Mouse (Mus musculus): ENCODE data around the gene Arl4c. TPM values are rescaled to one million over a fixed set of nuclear protein-coding genes. Genes with fewer than 3 reads are reported as not detected.
A peak's percentile ranks its signal among the peaks of the same experiment; 100 is the strongest.
"Not testable (repeated sequence)": the region's sequence is repeated elsewhere in the genome, so short reads cannot be mapped to it uniquely, and the experiment has no call there.

Gene Arl4c
- total RNA-seq, 4 experiments from 2014 or later, result 3.5 to 6.6 (median 4.9) TPM

DNA sequence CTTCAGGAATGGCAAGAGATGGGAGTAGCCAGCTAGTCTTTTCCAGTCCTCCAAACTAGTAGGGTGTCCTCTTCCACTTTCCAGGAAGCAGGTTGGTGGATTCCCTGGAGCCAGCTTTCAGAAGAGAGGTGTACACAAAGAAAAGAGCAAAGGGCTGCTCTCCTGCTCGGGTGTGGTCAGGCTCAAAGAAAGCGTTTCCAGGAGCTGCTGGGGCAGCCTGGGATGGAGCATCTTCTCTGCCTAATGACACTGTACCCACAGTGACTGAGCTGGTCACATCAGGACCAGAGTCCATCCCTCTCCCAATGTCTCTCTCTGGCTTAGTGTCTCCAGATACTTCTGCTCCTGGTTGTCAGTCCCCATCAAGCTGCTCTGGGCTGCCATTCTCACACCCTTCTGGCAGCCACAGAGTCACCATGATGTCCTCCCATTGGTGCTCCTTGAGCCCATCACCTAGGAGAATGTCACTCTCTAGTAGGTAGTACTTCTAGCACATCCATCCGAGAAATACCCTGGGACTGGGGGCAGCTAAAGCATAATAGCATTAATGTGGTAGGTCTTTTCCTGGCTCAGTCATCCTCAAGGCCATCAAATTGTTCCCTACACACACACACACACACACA lies 46.4 kb downstream of the Arl4c start:
- DNase-seq (ENCODE audit: low spot score), result no peak

DNA sequence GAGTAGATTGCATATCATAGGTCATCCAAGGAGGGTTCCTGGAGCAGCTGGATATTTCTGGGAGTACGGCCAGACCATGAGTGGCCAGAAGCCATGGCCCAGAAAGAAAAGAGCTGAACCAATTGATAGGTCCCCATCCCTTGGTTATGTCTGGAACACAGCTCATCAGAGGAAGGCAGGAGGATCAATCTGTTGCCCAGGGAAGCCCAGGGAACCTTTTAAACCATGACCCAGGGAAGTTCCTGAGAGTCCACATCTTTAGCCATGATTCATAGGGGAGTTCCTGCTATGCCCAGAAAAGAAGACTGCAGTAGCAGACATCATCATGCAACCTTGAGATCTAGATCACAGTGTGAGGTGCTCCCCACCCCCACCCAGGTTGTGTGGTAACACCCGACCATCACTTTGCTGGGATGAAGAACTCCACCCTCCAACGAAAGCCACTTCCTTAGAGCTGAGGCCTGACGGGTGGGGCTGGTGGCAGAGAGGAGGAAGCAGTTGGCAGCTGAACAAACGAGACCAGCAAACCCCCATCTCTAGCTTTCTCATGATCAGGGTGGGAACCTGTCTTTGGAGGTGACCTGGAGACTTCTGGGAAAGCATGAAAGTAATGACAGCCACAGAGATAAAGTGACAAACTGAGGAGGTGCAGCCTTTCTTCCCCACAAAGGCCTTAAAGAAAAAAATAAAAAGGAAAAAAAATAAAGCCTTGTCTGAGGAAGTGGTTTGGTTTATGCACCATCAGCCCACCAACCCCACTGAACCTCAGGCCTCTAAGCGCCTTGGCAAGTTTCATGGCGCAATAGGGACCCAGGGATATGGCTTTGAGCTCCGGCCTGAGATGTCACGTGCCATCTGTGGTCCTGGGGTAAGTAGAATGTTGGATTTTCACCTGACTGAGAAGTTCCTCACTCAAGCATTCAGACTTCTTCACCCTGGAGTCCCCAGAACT lies 47.2 kb downstream of the Arl4c start:
- peak; percentile 46 for DNase-seq (ENCODE audit: low spot score)

DNA sequence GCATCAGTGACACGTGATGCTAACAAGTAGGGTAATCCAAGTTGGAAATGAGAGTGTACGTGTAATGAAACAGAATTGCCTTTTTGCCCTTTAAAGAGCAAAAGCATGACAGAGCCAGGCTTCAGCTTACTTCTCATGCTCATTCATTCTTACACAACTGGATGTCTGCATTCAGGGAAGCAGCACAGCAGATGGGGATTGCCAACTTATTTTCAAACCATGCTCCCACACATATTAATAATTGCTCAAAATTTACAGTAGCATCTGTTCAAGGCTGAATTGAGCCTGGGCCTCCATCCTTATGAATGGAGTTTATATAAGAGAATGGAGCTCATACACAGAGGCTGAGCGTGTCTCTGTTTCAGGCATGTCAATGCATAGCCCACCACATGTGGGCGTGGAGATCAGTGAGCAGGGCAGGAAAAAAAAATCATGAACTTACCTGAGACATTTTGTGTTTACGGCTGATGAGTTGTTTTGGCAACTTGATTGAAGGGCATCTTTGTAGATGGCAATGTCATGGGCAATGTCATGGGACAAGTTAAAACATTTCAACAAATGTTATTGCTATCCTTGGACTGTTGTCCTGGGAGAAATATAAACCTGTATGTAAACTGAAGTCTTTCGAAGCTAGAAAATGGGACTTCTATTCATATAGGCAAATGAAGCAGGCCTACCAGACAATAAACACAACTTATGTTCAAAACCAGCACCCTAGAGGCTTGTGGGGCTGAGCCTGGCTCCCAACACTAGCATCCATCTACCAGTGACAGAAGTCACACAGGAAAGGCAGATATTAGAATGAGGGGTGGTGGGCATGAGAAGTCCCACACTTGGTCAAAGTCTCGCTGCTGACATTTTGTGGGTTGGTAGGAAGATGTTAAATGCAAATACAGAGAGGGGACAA lies 48.2 kb downstream of the Arl4c start:
- DNase-seq (ENCODE audit: low spot score), result no peak

DNA sequence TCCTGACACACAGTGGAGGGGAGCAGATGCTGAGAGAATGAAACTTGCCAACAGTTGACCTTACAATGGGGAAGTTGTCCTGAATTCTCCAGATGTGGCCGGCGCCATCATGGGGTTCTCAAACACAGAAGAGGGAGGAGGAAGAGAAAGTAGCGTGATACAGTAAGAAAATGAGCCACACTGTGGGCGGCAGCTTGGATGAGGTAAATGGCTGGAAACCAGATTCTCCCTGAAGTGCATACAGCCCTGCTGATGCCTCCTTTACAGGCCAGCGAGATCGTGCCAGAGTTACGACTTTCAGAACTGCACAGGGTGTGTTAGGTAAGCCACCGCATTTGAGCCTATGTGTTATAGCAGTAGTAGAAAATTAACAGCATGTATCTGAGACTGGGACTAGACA lies 49.3 kb downstream of the Arl4c start:
- DNase-seq (ENCODE audit: low spot score), result peak; percentile 20

DNA sequence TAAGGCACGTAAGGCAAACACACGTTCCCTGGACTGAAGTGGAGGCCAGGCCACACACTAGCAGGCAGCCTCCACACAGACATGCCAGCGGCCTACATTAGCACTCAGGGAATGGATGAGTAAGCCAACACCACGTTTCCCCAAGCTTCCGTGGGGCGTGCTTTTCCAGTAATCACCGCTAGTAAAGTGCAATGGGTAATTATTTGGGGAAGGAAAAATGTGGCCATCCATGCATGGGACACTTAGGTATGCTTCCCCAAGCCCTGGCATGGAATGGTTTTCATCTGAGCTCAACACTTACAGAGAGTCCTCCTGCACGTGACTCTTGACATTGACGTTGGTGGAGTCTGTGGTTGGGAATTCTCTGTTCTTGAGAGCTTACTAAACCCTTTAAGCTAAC lies 50.4 kb downstream of the Arl4c start:
- DNase-seq (ENCODE audit: low spot score), result no peak

DNA sequence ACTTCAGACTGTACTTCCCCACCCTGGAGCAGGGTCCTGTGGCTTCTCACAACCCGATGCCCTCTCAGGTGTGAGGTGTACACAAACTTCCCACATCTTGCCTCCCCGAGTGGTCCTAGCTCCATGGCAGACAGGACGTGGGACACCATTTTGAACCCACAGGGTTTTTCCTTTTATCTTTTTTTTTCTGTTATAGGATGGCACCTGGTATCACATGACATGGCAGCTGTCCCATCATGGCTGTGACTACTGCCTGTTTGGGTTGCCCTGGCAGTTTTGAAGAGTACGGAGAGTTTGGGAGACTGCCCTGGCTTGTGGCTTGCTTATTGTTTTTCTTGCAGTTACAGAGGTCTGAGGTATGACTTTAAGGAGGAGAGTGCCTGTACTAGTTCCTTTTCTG lies 53.3 kb downstream of the Arl4c start:
- no peak for DNase-seq (ENCODE audit: low spot score)

DNA sequence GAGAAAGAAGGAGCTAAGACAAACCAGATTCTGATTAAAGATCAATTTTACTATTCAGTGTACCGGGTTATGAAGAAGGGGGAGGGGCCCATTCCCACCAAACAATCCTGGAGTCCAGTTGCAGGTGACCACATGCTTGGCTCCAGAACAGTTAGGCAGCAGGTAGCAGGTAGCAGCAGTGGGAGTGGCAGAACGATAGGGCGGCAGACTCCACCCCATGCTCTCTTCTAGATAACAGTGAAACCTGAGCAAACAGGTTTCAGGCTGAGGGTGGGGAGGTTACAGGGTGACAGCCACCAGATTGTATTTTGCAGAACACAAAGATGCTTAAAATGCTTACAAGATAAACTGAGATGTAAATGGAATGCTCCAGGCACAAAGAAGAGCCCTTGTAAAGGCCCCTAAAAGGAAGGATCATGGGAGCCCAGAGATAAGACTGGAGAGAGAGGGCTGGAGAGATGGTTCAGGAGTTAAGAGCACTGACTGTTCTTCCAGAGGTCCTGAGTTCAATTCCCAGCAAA lies 56.4 kb downstream of the Arl4c start:
- DNase-seq (ENCODE audit: low spot score), result no peak

DNA sequence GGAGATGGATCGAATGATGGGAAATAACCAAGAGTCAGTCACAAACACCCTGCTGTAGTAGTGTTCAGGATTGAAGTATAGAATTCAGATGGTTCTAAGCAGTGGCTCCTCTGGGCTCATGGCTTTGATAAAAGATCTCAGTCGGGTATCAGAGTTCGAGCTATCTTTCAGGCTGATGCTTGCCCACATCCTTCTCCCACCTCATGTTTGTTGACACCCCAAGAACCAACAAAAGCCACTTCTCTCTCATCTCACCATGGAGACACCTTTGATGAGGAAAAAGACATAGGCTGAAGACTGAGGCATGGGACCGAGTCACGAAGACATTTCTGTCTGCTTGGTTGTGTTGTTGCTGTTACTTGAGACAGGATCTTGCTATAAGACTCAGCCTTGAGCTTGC lies 57.6 kb downstream of the Arl4c start:
- DNase-seq (ENCODE audit: low spot score), result no peak

DNA sequence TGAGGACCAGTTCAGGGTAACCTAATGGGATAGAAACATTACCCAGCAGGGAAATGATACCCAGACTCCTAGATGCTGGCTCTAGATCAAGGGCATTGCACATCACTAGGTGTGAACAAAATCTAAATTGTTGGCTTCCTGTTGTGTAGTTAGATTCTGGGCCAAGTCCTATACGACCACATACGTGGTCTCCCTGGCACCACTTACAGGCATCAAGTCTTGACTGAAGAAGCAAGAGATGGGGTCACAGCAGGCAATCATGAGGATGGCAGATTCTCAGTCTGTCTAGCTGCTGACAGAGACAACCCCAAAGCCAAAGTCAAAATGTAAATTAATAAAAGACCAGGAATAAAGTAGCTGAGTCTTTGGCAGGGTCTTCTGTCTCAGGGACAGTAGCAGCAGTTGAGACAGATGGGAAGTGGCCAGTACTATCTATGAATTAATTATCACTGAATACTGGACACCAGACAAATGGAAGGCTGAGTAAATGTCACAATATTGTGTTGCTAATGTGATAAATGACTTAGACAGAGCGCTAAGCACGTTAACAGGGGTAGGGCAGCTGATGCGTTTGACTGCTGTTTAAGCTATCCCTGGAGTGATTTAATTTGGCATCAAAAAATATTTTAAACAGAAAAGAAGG lies 58.7 kb downstream of the Arl4c start:
- DNase-seq (ENCODE audit: low spot score), result no peak

DNA sequence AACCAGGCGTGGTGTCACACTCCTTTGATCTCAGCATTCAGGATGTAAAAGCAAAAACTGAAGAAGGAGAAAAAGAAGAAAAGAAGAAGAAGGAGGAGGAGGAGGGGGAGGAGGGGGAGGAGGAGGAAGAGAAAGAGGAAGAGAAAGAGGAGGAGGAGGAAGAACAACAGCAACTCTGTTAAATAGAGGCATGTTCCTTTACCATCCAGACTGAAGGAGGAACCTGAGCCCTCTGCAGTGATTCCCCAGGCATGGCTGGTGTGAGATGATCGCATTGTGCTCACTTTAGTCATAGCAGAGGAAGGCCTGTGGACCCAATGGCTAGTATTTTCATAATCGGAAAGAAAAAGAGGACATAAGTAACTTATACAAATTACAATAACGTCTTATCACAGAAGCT lies 59.3 kb downstream of the Arl4c start:
- DNase-seq (ENCODE audit: low spot score), result no peak

DNA sequence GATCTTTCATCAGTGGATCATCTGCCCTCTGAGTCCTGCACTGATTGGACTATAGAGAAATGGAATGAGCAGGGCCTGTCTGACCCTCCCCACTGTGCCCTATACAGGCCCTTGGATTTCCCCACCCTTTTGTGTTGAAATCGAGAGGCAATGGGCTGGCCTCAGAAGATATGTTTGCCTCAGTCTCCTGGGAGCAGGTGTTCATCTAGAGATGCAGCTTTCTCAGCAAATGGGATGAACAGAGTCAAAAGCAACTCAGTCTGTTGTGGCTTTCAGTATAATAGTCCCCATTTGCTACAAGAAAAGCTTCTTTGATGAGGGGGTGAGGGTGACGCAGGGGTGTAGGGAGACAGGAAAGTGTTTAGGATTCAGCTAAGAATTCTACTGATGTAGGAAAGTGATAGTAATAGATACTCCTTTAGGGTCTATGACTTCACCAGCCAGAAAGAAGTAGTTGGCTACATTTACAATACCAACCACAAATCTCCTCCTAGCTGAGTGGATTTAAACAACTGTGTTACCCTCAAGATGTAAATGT lies 60.3 kb downstream of the Arl4c start:
- no peak for DNase-seq (ENCODE audit: low spot score)

DNA sequence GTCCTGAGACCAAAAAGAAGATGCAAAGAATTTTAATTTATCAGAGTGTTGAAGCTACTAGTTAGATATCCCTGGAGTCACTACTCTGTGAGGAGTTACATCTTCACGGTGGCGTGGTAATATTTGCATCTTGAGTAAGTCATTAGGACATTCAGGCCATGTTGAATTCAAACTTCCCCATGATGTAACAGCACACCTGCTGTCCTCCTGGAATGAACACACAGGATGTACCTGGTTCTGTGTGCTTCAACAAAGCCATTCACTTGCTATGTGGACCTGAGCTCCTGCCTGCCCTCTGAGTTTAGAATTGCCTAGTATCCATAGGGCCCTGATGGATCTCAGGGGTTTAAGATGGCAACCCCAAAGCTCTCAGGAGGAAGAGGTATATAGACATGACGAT lies 60.8 kb downstream of the Arl4c start:
- no peak for DNase-seq (ENCODE audit: low spot score)

DNA sequence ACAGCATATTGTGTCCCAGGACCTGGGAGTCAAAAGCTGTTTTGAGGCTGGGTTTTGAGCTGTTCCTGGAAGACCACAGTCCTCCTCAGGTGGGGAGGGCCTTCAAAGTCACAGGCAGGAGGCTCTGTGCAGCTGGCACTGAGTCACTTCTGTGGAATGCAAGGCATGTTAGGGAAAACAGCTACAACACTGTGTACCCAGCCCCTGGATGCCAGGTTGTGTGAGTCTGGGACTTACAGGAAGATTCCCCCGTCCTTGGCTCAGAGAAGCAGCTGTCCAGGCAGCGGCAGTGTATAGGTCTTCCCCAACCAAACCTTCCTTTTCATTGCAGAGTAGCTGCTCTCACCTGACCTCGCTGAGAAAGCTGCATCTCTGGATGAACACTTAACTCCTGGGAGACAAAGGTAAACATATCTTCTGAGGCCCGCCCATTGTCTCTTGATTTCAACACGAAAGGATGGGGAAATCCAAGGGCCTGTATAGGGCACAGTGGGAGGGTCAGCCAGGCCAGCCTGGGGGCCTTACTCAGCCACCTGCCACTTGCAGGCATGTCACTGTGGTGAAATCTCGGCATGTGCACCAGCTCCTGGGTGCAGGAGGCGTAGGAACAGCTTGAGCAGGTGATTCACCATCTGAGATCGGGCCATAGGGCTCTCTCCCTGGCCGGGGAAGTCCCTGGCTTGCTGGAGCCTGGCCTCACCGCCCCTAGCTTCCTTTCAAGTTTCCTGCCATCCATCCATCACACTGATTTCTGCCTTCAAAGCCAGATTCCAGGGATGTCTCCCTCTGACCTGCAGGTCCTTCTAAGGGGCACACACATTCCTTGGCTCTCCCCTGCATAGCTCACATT lies 62.4 kb downstream of the Arl4c start:
- DNase-seq (ENCODE audit: low spot score), result no peak

DNA sequence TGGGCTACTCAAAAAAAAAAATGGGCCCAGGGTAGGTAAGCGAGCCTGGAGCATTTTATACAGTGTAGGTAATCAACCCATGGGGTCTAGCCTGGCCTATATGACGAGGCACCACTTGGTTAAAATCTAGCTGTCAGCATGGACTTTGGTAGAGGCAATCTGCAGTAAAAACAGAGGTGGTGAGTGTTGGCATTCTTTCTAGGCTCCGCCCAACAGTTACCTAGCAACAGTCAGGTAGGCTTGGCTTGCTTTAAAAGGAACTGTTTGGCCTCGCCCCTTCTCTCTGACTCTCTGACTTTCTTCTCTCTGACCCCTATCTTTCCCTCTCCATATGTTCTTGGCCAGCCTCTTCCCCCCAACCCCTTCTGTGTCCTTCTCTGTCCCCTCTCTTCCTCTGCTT lies 63.4 kb downstream of the Arl4c start:
- DNase-seq (ENCODE audit: low spot score), result no peak

DNA sequence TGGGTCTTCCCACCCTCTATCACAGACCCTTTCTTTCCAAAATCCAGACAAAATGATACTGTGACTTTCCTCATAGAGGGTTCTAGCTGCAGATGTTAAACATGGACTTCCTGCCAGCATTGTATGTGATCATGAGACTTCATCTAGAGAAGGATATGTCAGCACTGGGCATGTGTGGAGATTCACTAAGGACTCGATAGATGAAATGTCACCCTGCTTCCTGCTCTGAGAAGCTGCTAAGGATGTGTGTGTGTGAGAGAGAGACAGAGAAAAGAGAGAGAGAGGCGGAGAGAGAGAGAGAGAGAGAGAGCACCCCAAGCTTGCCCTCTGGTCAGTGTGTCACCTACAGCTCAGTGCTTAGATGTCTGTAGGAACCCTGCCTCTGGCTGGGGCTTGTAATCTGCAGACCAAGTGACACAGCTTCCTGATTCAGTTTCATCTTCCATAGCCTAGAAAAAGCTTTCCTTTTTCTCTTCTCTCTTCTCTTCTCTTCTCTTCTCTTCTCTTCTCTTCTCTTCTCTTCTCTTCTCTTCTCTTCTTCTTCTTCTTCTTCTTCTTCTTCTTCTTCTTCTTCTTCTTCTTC lies 65.4 kb downstream of the Arl4c start:
- DNase-seq (ENCODE audit: low spot score), result not testable (repeated sequence)

DNA sequence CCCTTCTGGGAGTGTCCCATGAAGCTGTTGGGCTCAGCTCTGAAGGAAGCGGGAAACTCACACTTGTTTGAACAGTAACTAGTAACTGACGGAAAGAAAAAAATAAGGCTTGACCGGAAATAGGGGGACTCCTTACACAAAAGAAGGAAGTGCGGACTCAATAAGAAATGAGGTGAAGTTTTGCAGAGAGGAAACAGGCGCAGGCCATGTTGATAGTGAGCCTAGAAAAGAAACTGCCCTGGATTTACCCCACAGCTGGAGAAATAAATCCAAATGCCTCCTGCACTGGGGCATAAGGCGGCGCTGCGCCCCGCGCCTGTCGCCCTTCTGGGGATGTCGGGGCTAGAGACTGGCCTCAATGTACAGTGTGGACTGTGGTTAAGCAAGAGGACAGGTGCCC lies 66.4 kb downstream of the Arl4c start:
- DNase-seq (ENCODE audit: low spot score), result peak; percentile 37

DNA sequence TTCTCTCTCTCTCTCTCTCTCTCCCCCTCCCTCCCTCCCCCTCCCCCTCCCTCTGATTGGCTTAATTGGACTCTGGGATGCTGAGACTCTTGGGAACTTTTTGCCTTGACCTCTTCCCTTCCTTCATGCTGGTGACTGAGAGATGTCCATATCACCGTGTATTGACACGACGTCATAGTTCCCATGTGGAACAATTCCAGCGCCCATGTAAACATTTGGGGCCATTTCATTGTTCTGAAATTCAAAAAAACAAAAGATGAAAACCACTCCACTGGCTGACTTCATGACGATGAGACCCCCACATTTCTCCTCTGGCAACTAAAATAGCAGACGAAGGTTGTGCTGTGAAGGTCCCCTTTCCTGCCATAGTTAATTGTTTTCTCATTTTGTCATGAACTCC lies 69.2 kb downstream of the Arl4c start:
- no peak for DNase-seq (ENCODE audit: low spot score)

DNA sequence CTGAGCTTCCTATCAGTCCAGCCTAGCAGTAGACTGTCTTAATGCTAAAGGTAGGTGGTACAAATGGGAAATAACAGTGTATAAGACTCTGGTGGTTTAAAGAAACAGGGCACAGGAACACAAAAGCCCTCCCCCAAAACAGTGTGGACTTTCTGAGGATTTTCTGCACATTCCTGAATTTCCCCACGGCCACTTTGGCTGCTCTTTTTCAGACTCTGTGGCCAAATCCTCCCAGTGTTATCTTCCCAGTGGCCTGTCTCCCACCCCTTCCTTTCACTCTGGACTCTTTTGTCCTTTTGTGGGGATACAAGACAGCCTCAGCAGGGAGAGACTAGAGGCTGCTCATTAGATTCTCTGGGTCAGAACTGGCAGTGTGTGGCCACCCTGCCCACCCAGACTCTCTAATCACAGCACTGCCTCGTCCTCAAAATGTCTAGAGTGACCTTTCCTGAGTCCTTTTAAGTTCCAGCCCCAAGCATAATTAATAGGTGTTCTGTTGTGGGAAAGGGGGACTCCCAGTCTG lies 72.0 kb downstream of the Arl4c start:
- no peak for DNase-seq (ENCODE audit: low spot score)

DNA sequence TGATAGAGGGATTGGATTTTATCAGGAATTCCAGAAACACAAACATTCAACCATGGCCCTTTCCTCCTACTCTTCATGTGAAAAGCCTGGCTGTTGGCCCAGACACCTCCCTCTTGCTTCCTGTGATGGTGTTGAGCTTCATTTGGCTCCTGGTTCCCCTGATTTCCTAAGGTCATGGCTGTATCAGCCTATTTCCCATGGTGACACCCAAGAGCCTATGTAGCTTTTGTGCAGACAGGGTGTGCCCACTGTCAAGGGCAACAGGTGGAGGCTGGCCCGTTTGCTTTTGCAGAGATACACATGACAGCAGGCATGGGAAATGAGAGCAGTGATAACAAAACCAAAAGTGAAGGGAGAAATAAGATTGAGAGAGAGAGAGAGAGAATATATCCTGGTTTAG lies 76.8 kb downstream of the Arl4c start:
- DNase-seq (ENCODE audit: low spot score), result peak; percentile 46

DNA sequence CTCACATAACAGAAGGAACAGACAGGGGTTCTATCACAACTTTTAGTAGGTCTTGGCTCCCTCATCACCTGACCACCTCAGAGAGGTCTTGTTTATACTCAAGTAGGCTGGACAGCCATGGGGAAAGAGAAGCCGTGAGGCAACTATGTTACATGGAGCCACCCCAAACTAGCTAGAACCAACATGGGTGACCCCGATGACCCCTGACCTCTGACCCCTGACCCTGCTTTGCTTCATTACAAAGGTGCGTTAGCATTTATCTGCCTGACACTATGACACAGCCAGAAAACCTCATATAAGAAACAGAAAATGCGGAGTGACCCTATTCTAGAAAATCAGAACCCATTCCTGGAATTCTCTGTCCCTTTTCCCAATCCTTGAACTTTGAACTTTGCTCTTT lies 77.6 kb downstream of the Arl4c start:
- no peak for DNase-seq (ENCODE audit: low spot score)

Measured in heart, adult 8-10 months (tissue).